Mouse (Mus musculus) NIH3T3 (cell line): ENCODE measurements around the gene Olfr305.
A peak's percentile ranks its signal among the peaks of the same experiment; 100 is the strongest.
"Not testable (repeated sequence)": the region's sequence is repeated elsewhere in the genome, so short reads cannot be mapped to it uniquely, and the experiment has no call there.

ENCODE experiments used
- DNase-seq: peaks from one replicate; pipeline ENCODE4 v3.0.0-alpha.2; 2012; ENCODE audit warnings: low read depth

The Olfr305 gene

GRCm38 (mm10) chr7:86366828-86367227 is at the start of gene Olfr305:
TSS of gene Olfr305 (minus strand) at chr7:86366928.
- no peak for DNase-seq

GRCm38 (mm10) chr7:86403546-86403945 is 36.8 kb upstream of the Olfr305 start, which contains the start of gene Olfr301:
TSS of gene Olfr301 (plus strand) at chr7:86403846.
- no peak for DNase-seq

GRCm38 (mm10) chr7:86397689-86398088 is 31.0 kb upstream of the Olfr305 start, which contains the start of gene Olfr303:
TSS of gene Olfr303 (minus strand) at chr7:86397789.
- DNase-seq: no peak

- DNase-seq: no peak
These were observed 19.8 kb upstream of the Olfr305 start, which contains the start of gene Olfr304 for GRCm38 (mm10) chr7:86386558-86386957. TSS of gene Olfr304 (minus strand) at chr7:86386658.

- DNase-seq: peak; percentile 1
These were observed 19.0 kb upstream of the Olfr305 start for GRCm38 (mm10) chr7:86385769-86386168.

GRCm38 (mm10) chr7:86346296-86346695 is 20.4 kb downstream of the Olfr305 start:
- not testable (repeated sequence) for DNase-seq

- no peak for DNase-seq
These were observed 22.5 kb downstream of the Olfr305 start for GRCm38 (mm10) chr7:86344253-86344652.

GRCm38 (mm10) chr7:86342881-86343565 is 23.7 kb downstream of the Olfr305 start:
- DNase-seq: no peak

GRCm38 (mm10) chr7:86337486-86337885 is 29.2 kb downstream of the Olfr305 start, which contains the start of gene Olfr307:
TSS of gene Olfr307 (minus strand) at chr7:86337586.
- no peak for DNase-seq

- no peak for DNase-seq
These were observed 41.2 kb downstream of the Olfr305 start, which contains the start of gene Olfr308 for GRCm38 (mm10) chr7:86325530-86325929. TSS of gene Olfr308 (minus strand) at chr7:86325630.

GRCm38 (mm10) chr7:86321323-86321722 is 45.4 kb downstream of the Olfr305 start:
- DNase-seq: no peak

GRCm38 (mm10) chr7:86313608-86314007 is 53.1 kb downstream of the Olfr305 start, which contains the start of gene Olfr309:
TSS of gene Olfr309 (minus strand) at chr7:86313708.
- no peak for DNase-seq
